Mouse (Mus musculus) heart, postnatal 0 days (tissue): ENCODE results near the gene Prkca. TPM values are rescaled to one million over a fixed set of nuclear protein-coding genes. Genes with fewer than 3 reads are reported as not detected.
A peak's percentile ranks its signal among the peaks of the same experiment; 100 is the strongest.

ENCODE experiments used
- ATAC-seq: fragments of 200-750 bp; cut with Nextera tagmentation; 2 replicates; pipeline ENCODE4 v1.8.0; 2017; ENCODE audit warnings: low read depth, moderate number of reproducible peaks, moderate library complexity; ENCODE audit not compliant: insufficient read depth
- DNase-seq: peaks from one replicate; pipeline ENCODE4 v3.0.0-alpha.2; 2016; ENCODE audit warnings: low spot score
- H3K27ac ChIP-seq: fragments of 300-500 bp; sonication (generic); 2 replicates; pipeline ENCODE4 v1.5.1; 2014; ENCODE audit warnings: low read depth, mild to moderate bottlenecking
- H3K27me3 ChIP-seq: fragments of 300-500 bp; sonication (generic); 2 replicates; pipeline ENCODE4 v1.6.1; 2014; ENCODE audit warnings: low read length, mixed read lengths; ENCODE audit not compliant: control insufficient read depth, insufficient read depth
- H3K36me3 ChIP-seq: fragments of 300-500 bp; sonication (generic); replicated peaks from 2 replicates; pipeline ENCODE4 v1.6.1; 2014; ENCODE audit warnings: low read length, mixed read lengths; ENCODE audit not compliant: control insufficient read depth, insufficient read depth
- H3K4me1 ChIP-seq: fragments of 300-500 bp; sonication (generic); 2 replicates; pipeline ENCODE4 v1.6.1; 2014; ENCODE audit warnings: antibody characterized with exemption; ENCODE audit not compliant: control insufficient read depth, insufficient read depth
- H3K4me2 ChIP-seq: fragments of 300-500 bp; sonication (generic); 2 replicates; pipeline ENCODE4 v1.6.1; 2014; ENCODE audit warnings: low read depth, mild to moderate bottlenecking, low read length, moderate library complexity
- H3K4me3 ChIP-seq: fragments of 300-500 bp; sonication (generic); 2 replicates; pipeline ENCODE4 v1.5.1; 2014; ENCODE audit warnings: low read depth, low read length
- H3K9ac ChIP-seq: fragments of 300-500 bp; sonication (generic); replicated peaks from 2 replicates; pipeline ENCODE4 v1.6.1; 2014; ENCODE audit warnings: low read depth, low read length, mixed read lengths
- H3K9me3 ChIP-seq: fragments of 300-500 bp; sonication (generic); replicated peaks from 2 replicates; pipeline ENCODE4 v1.6.1; 2016; ENCODE audit warnings: low read length; ENCODE audit not compliant: control insufficient read depth
- CTCF ChIP-seq: IDR thresholded peaks from 2 replicates; pipeline ENCODE4 v1.5.1; 2016; ENCODE audit warnings: antibody characterized with exemption, control low read depth, low read depth
- EP300 ChIP-seq: IDR thresholded peaks from 2 replicates; pipeline ENCODE4 v1.6.1; 2016; ENCODE audit warnings: antibody characterized with exemption, low read depth
- WGBS: fragments of 180-500 bp; shearing (Covaris S2); extraction: QIAGEN DNeasy Blood & Tissue Kit; methylation state at CpG from one replicate; pipeline ENCODE4 v1.1.7; 2014; 5-methylcytosine and 5-hydroxymethylcytosine counted together
- polyA plus RNA-seq: library from polyadenylated mRNA; unstranded; fragments of >200 nt; fragmentation: Nextera tagmentation; extraction: Ambion mirVana; gene quantifications from 2 replicates; pipeline ENCODE4 v1.2.1, GENCODE M21; 2015
- total RNA-seq: library from RNA; depleted of rRNA; stranded (reverse); fragments of >200 nt; gene quantifications from 2 replicates; pipeline ENCODE4 v1.2.3, GENCODE M21; 2014; ENCODE audit warnings: low replicate concordance

Gene Prkca
- total and polyA plus RNA-seq, 2 experiments from 2014 or later, result 7.0 to 11.2 TPM

GRCm38 (mm10) chr11:108315736-108316135 lies 28.0 kb downstream of the Prkca start:
- Histone ChIP-seq H3K27ac (no peak overlapping the region), H3K4me1 (peaks cover 13% of the 10 kb centered on the region; the same call in 1 of the 2 replicates), H3K9me3 (no peaks in the 10 kb centered on the region), H3K36me3 (no peaks in the 10 kb centered on the region), H3K9ac (no peak overlapping the region), H3K4me3 (no peak overlapping the region), H3K27me3 (no peaks in the 10 kb centered on the region), H3K4me2 (no peak overlapping the region)
- no peak for ATAC-seq
- TF ChIP-seq EP300 (no peak), CTCF (no peak)
- no peak for DNase-seq
- 84% methylated on average over 7 of the region's 7 CpGs for WGBS

- TF ChIP-seq EP300 (no peak), CTCF (no peak)
- Histone ChIP-seq H3K27ac (no peak overlapping the region), H3K4me1 (peaks cover 16% of the 10 kb centered on the region; the same call in 1 of the 2 replicates), H3K4me3 (no peak overlapping the region), H3K27me3 (no peaks in the 10 kb centered on the region), H3K9ac (no peak overlapping the region), H3K4me2 (no peak overlapping the region), H3K36me3 (no peaks in the 10 kb centered on the region), H3K9me3 (no peaks in the 10 kb centered on the region)
- DNase-seq (no peak), ATAC-seq (no peak)
- 72% methylated on average over 5 of the region's 5 CpGs for WGBS
Measured at GRCm38 (mm10) chr11:108312516-108312915, 31.2 kb downstream of the Prkca start.

- Histone ChIP-seq H3K9ac (no peak overlapping the region), H3K4me3 (no peak overlapping the region), H3K36me3 (no peaks in the 10 kb centered on the region), H3K27me3 (no peaks in the 10 kb centered on the region), H3K27ac (no peak overlapping the region), H3K4me1 (peaks cover 19% of the 10 kb centered on the region; the same call in 1 of the 2 replicates), H3K9me3 (no peaks in the 10 kb centered on the region), H3K4me2 (no peak overlapping the region)
- TF ChIP-seq CTCF (no peak), EP300 (no peak)
- WGBS, result 53% methylated on average over 2 of the region's 2 CpGs
- no peak for DNase-seq
- ATAC-seq, result no peak
Measured at GRCm38 (mm10) chr11:108311912-108312311, 31.8 kb downstream of the Prkca start.

GRCm38 (mm10) chr11:108309791-108310190 lies 33.9 kb downstream of the Prkca start:
- H3K9ac ChIP-seq, result no peak overlapping the region
- no peak for DNase-seq
- no peak for ATAC-seq
- H3K36me3 ChIP-seq, result no peaks in the 10 kb centered on the region
- H3K27ac ChIP-seq, result no peak overlapping the region
- peaks cover 19% of the 10 kb centered on the region; the same call in 1 of the 2 replicates for H3K4me1 ChIP-seq
- no peak overlapping the region for H3K4me3 ChIP-seq
- no peaks in the 10 kb centered on the region for H3K27me3 ChIP-seq
- H3K9me3 ChIP-seq, result no peaks in the 10 kb centered on the region
- H3K4me2 ChIP-seq, result no peak overlapping the region
- WGBS, result 86% methylated on average over 5 of the region's 5 CpGs
- TF ChIP-seq EP300 (no peak), CTCF (no peak)

GRCm38 (mm10) chr11:108308253-108308652 lies 35.5 kb downstream of the Prkca start:
- H3K4me3 ChIP-seq, result no peak overlapping the region
- H3K27me3 ChIP-seq, result no peaks in the 10 kb centered on the region
- WGBS, result 96% methylated on average over 5 of the region's 5 CpGs
- ATAC-seq (no peak), DNase-seq (no peak)
- H3K36me3 ChIP-seq, result no peaks in the 10 kb centered on the region
- H3K4me1 ChIP-seq, result peaks cover 13% of the 10 kb centered on the region; the same call in 1 of the 2 replicates
- H3K9ac ChIP-seq, result no peak overlapping the region
- H3K27ac ChIP-seq, result no peak overlapping the region
- TF ChIP-seq CTCF, result no peak
- no peak for TF ChIP-seq EP300
- H3K4me2 ChIP-seq, result no peak overlapping the region
- no peaks in the 10 kb centered on the region for H3K9me3 ChIP-seq

- Histone ChIP-seq H3K4me1 (peaks cover 11% of the 10 kb centered on the region; the same call in 1 of the 2 replicates), H3K27ac (no peak overlapping the region), H3K36me3 (no peaks in the 10 kb centered on the region), H3K9ac (no peak overlapping the region), H3K4me2 (no peak overlapping the region), H3K9me3 (no peaks in the 10 kb centered on the region), H3K4me3 (no peak overlapping the region), H3K27me3 (no peaks in the 10 kb centered on the region)
- WGBS, result 46% methylated on average over 7 of the region's 7 CpGs
- TF ChIP-seq EP300, result no peak
- peak; percentile 18 for TF ChIP-seq CTCF
- ATAC-seq (no peak), DNase-seq (no peak)
Measured at GRCm38 (mm10) chr11:108307258-108307657, 36.5 kb downstream of the Prkca start.
